Mouse (Mus musculus) lung, postnatal 0 days (tissue): ENCODE results near the gene Cdhr3. TPM values are rescaled to one million over a fixed set of nuclear protein-coding genes. Genes with fewer than 3 reads are reported as not detected.

Source experiments
- ATAC-seq: fragments of 200-750 bp; cut with Nextera tagmentation; 2 replicates; pipeline ENCODE4 v1.8.0; 2017; ENCODE audit warnings: moderate library complexity
- DNase-seq: peaks from one replicate; pipeline ENCODE4 v3.0.0-alpha.2; 2016; ENCODE audit warnings: low spot score
- H3K27ac ChIP-seq: fragments of 300-500 bp; sonication (generic); 2 replicates; pipeline ENCODE4 v1.5.1; 2014; ENCODE audit warnings: antibody characterized with exemption, mild to moderate bottlenecking, low read length, mixed read lengths
- H3K27me3 ChIP-seq: fragments of 300-500 bp; sonication (generic); replicated peaks from 2 replicates; pipeline ENCODE4 v1.6.1; 2014; ENCODE audit warnings: low read length, mixed read lengths; ENCODE audit not compliant: insufficient read depth
- H3K36me3 ChIP-seq: fragments of 300-500 bp; sonication (generic); 2 replicates; pipeline ENCODE4 v1.6.1; 2014; ENCODE audit warnings: low read length, mixed read lengths; ENCODE audit not compliant: insufficient read depth
- H3K4me1 ChIP-seq: fragments of 300-500 bp; sonication (generic); 2 replicates; pipeline ENCODE4 v1.6.1; 2014; ENCODE audit warnings: antibody characterized with exemption, low read depth, low read length, mixed read lengths; ENCODE audit not compliant: insufficient read depth
- H3K4me2 ChIP-seq: fragments of 300-500 bp; sonication (generic); replicated peaks from 2 replicates; pipeline ENCODE4 v1.6.1; 2014; ENCODE audit warnings: low read depth, mild to moderate bottlenecking, low read length, moderate library complexity, mixed read lengths
- H3K4me3 ChIP-seq: fragments of 300-500 bp; sonication (generic); 2 replicates; pipeline ENCODE4 v1.5.1; 2014; ENCODE audit warnings: low read depth, low read length
- H3K9ac ChIP-seq: fragments of 300-500 bp; sonication (generic); replicated peaks from 2 replicates; pipeline ENCODE4 v1.6.1; 2014; ENCODE audit warnings: low read depth, mild to moderate bottlenecking
- H3K9me3 ChIP-seq: fragments of 300-500 bp; sonication (generic); 2 replicates; pipeline ENCODE4 v1.6.1; 2016; ENCODE audit warnings: low read length, mixed read lengths
- CTCF ChIP-seq: IDR thresholded peaks from 2 replicates; pipeline ENCODE4 v1.5.1; 2016; ENCODE audit warnings: antibody characterized with exemption, mild to moderate bottlenecking
- EP300 ChIP-seq: IDR thresholded peaks from 2 replicates; pipeline ENCODE4 v1.6.1; 2016; ENCODE audit warnings: antibody characterized with exemption, mild to moderate bottlenecking, control low read depth
- WGBS: fragments of 180-500 bp; shearing (Covaris S2); extraction: QIAGEN DNeasy Blood & Tissue Kit; methylation state at CpG from one replicate; pipeline ENCODE4 v1.1.7; 2014; 5-methylcytosine and 5-hydroxymethylcytosine counted together
- polyA plus RNA-seq: library from polyadenylated mRNA; unstranded; fragments of >200 nt; fragmentation: Nextera tagmentation; extraction: Ambion mirVana; gene quantifications from 2 replicates; pipeline ENCODE4 v1.2.1, GENCODE M21; 2015

Cdhr3 gene
- polyA plus RNA-seq, 1 experiment from 2014 or later, result 5.6 TPM

GRCm38 (mm10) chr12:33045533-33046361 lies 46.9 kb downstream of the Cdhr3 start:
- H3K27ac ChIP-seq, result no peak overlapping the region
- peak; percentile 73 for DNase-seq
- no peaks in the 10 kb centered on the region for H3K9me3 ChIP-seq
- no peak overlapping the region; the same call in 1 of the 2 replicates for H3K9ac ChIP-seq
- no peak overlapping the region for H3K4me3 ChIP-seq
- no peaks in the 10 kb centered on the region; the same call in 1 of the 2 replicates for H3K4me1 ChIP-seq
- peak; percentile 49 for ATAC-seq
- no peaks in the 10 kb centered on the region for H3K27me3 ChIP-seq
- no peaks in the 10 kb centered on the region for H3K36me3 ChIP-seq
- WGBS, result 46% methylated on average over 16 of the region's 16 CpGs
- no peak overlapping the region for H3K4me2 ChIP-seq
- TF ChIP-seq EP300 (no peak), CTCF (no peak)

DNA sequence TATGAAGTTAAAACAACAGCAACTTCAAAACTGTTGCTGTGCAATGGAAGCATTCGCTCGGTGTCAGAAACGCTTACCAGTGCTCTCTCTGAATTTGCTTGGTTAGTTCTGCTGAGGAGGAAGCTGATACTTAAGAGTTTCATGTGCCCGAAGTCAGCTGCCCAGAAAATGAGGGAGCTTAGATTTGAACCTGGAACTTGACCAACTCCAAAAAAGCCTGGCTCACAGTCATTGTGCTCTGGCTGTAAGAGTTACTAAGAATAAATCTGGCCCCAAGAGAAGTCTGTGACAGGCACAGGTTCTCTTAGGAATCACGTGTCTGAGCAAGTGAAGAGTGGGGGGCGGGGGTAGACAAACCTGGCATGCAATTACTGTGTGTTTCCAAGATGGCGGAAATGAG lies 51.2 kb downstream of the Cdhr3 start:
- Histone ChIP-seq H3K4me1 (no peaks in the 10 kb centered on the region; the same call in 1 of the 2 replicates), H3K27me3 (no peaks in the 10 kb centered on the region), H3K27ac (no peak overlapping the region), H3K9me3 (no peaks in the 10 kb centered on the region), H3K36me3 (no peaks in the 10 kb centered on the region), H3K4me2 (no peak overlapping the region), H3K4me3 (no peak overlapping the region), H3K9ac (no peak overlapping the region)
- no peak for ATAC-seq
- DNase-seq, result no peak
- WGBS, result 83% methylated on average over 7 of the region's 7 CpGs
- TF ChIP-seq CTCF, result no peak
- no peak for TF ChIP-seq EP300

- TF ChIP-seq CTCF, result no peak
- 0 out of 2 replicates have a peak, but pooled peaks have one; percentile 20 for TF ChIP-seq EP300
- H3K4me2 ChIP-seq, result no peak overlapping the region
- no peaks in the 10 kb centered on the region for H3K27me3 ChIP-seq
- peak; percentile 38 for DNase-seq
- WGBS, result 60% methylated on average over 2 of the region's 2 CpGs
- no peak overlapping the region for H3K27ac ChIP-seq
- no peak for ATAC-seq
- peaks cover 3% of the 10 kb centered on the region; the same call in 1 of the 2 replicates for H3K4me1 ChIP-seq
- H3K36me3 ChIP-seq, result no peaks in the 10 kb centered on the region
- H3K4me3 ChIP-seq, result no peak overlapping the region
- no peaks in the 10 kb centered on the region for H3K9me3 ChIP-seq
- no peak overlapping the region for H3K9ac ChIP-seq
These were observed 51.9 kb downstream of the Cdhr3 start for GRCm38 (mm10) chr12:33040811-33041210.

DNA sequence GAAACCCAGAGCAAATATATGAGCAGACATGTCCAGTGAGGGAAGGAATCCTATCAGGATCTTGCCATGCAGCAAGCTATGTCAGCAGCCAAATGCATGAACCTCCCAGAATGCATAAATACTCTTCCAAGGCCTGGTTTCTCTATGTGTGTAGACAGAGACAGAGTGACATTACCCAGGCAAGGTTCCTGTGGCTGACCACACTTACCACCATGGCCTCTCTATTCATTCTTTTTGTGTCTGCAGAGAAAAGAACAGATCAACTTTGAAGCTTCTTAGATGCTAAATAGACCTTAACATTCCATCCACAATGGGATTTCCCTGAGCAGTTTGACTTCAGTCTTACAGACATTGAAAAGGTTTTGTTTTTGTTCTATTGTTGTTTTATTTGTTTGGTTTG lies 54.0 kb downstream of the Cdhr3 start:
- no peak for DNase-seq
- no peaks in the 10 kb centered on the region for H3K27me3 ChIP-seq
- H3K4me2 ChIP-seq, result no peak overlapping the region
- H3K4me3 ChIP-seq, result no peak overlapping the region
- H3K9ac ChIP-seq, result no peak overlapping the region
- H3K36me3 ChIP-seq, result no peaks in the 10 kb centered on the region
- no peak for TF ChIP-seq EP300
- no peak for TF ChIP-seq CTCF
- no peak for ATAC-seq
- no peaks in the 10 kb centered on the region for H3K9me3 ChIP-seq
- H3K4me1 ChIP-seq, result peaks cover 9% of the 10 kb centered on the region; the same call in 1 of the 2 replicates
- no peak overlapping the region for H3K27ac ChIP-seq

DNA sequence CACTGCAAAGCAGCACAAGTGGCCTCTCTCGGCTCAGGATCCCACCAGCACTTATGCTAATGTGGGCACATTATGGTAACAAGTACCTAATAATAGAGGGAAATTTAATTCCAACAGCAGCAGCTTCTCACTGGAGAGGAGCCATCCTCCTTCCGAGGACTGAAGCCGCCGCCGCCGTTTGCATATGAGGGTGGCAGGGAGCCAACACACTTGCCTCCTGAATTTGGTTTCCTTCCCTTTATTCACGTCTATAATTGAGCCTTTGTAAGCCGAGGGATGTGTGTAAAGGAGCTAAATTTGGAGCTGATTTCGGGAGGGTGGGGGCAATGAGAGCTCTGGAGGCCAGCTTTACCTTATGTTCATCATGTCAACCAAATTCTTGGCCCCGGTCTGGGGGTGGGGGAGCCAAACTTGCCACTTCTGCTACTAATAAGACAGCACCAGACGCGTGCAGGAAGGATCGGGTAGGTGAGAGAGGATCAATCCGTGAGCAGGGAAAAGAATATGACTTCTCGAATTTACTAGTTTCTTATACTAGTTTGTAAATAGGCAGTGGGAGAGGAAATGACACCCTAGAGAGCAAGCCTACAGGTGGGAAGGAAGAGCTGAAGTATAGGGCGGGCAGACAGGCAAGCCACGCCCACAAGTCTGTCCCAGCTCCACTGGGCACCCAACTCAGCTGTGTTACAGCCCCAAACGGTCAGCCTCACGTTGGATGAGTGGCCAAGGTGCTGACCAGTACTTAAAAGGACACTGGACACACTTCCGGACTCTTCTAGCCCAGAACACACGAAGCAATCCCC lies 56.8 kb downstream of the Cdhr3 start:
- DNase-seq (peak; percentile 72), ATAC-seq (no peak)
- no peaks in the 10 kb centered on the region for H3K36me3 ChIP-seq
- H3K27me3 ChIP-seq, result no peaks in the 10 kb centered on the region
- no peak for TF ChIP-seq EP300
- no peak for TF ChIP-seq CTCF
- no peak overlapping the region for H3K4me3 ChIP-seq
- H3K9ac ChIP-seq, result no peak overlapping the region
- H3K4me1 ChIP-seq, result peaks cover 9% of the 10 kb centered on the region; the same call in 1 of the 2 replicates
- 14% methylated on average over 21 of the region's 21 CpGs for WGBS
- no peak overlapping the region for H3K27ac ChIP-seq
- peak overlapping the region; percentile 30 for H3K4me2 ChIP-seq
- no peaks in the 10 kb centered on the region for H3K9me3 ChIP-seq

- no peaks in the 10 kb centered on the region for H3K27me3 ChIP-seq
- peaks cover 9% of the 10 kb centered on the region; the same call in 1 of the 2 replicates for H3K4me1 ChIP-seq
- DNase-seq (no peak), ATAC-seq (no peak)
- H3K27ac ChIP-seq, result no peak overlapping the region
- H3K36me3 ChIP-seq, result no peaks in the 10 kb centered on the region
- TF ChIP-seq CTCF (0 out of 2 replicates have a peak, but pooled peaks have one; percentile 2), EP300 (no peak)
- no peak overlapping the region for H3K9ac ChIP-seq
- no peaks in the 10 kb centered on the region for H3K9me3 ChIP-seq
- peak overlapping the region; percentile 30 for H3K4me2 ChIP-seq
- WGBS, result 23% methylated on average over 11 of the region's 11 CpGs
- H3K4me3 ChIP-seq, result no peak overlapping the region
These were observed 57.5 kb downstream of the Cdhr3 start for GRCm38 (mm10) chr12:33035089-33035718.
